Mouse (Mus musculus): ENCODE data around the gene Prn. TPM values are rescaled to one million over a fixed set of nuclear protein-coding genes. Genes with fewer than 3 reads are reported as not detected.
A peak's percentile ranks its signal among the peaks of the same experiment; 100 is the strongest.

Gene Prn
- polyA plus RNA-seq, 1 experiment from 2014 or later, result not detected

DNA sequence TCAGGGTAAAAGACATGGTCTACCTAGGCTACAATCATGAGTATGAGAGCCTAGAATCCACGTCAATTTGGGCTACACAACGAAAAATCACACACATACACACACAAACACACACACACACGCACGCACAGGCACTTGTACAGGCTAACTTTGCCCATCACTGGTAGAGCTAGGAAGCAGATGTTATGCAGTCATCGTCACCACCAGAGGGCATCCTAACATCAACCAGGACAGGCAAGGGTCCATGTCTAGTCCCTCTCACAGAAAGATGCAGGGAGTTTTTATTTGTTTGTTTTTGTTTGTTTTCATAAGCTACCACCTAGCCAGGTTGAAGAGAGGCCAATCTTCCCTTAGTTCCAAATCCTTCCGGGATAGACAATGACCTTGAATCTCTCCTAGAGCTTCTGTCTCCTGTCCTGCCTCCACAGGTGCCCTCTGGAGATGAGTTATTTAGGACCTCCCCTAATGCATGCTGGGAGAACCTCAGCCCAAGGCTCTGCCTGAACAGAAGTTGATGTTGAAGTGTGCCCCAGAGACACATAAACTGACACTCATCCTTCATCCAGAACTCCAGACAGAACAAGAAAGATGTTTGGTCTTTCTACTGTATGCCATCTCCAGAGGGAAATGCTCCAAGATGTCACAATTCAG, 72.9 kb downstream of the Prn start:
- no peak overlapping the region for H3K9ac ChIP-seq (replicated peaks)
- H3K4me3 ChIP-seq, result no peak overlapping the region
- H3K4me2 ChIP-seq (replicated peaks), result no peak overlapping the region
- 24% methylated on average over 6 of the region's 6 CpGs for WGBS
- no peak overlapping the region for H3K27ac ChIP-seq (replicated peaks)
- H3K27me3 ChIP-seq, result no peaks in the 10 kb centered on the region
- peak; percentile 58; the same call in 1 of the 2 replicates for ATAC-seq (ENCODE audit: low FRiP score, low read depth)
- H3K36me3 ChIP-seq, result no peaks in the 10 kb centered on the region
- H3K4me1 ChIP-seq, result no peaks in the 10 kb centered on the region
- H3K9me3 ChIP-seq, result no peaks in the 10 kb centered on the region

DNA sequence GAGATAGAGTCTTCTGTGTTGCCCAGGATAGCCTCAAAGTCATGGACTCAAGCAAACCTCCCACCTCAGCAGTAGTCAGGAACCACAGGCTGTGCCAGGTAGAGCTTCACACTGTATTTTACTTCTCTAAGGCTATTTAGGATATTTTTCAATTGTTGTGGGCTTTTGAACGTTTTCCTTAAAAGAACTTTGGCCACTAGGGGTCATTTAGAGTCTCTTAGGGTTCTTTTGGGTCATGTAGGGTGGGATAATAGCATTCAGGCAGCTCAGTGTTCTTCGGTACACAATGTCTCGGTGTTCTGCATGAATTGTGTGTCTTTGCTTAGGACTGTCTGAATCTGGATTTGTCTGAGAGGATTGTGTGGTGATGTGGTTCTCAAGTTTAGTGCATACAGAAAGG, 78.2 kb downstream of the Prn start:
- WGBS, result 57% methylated on average over 3 of the region's 3 CpGs
- Histone ChIP-seq H3K4me2 (replicated peaks) (no peak overlapping the region), H3K4me3 (no peak overlapping the region), H3K4me1 (no peaks in the 10 kb centered on the region), H3K9ac (replicated peaks) (no peak overlapping the region), H3K9me3 (no peaks in the 10 kb centered on the region), H3K36me3 (no peaks in the 10 kb centered on the region), H3K27ac (replicated peaks) (no peak overlapping the region), H3K27me3 (no peaks in the 10 kb centered on the region)
- ATAC-seq (ENCODE audit: low FRiP score, low read depth), result no peak

- no peak for ATAC-seq (ENCODE audit: low FRiP score, low read depth)
- H3K9me3 ChIP-seq, result no peaks in the 10 kb centered on the region
- H3K27me3 ChIP-seq, result no peaks in the 10 kb centered on the region
- no peak overlapping the region for H3K4me3 ChIP-seq
- H3K4me2 ChIP-seq (replicated peaks), result no peak overlapping the region
- 79% methylated on average over 2 of the region's 2 CpGs for WGBS
- H3K4me1 ChIP-seq, result peaks cover 4% of the 10 kb centered on the region
- H3K27ac ChIP-seq (replicated peaks), result no peak overlapping the region
- H3K36me3 ChIP-seq, result no peaks in the 10 kb centered on the region
- no peak overlapping the region for H3K9ac ChIP-seq (replicated peaks)
Measured at GRCm38 (mm10) chr2:131988550-131988949, 78.8 kb downstream of the Prn start.

- Histone ChIP-seq H3K27me3 (no peaks in the 10 kb centered on the region), H3K4me3 (no peak overlapping the region), H3K27ac (replicated peaks) (no peak overlapping the region), H3K36me3 (peaks cover 34% of the 10 kb centered on the region), H3K9me3 (no peaks in the 10 kb centered on the region), H3K4me2 (replicated peaks) (no peak overlapping the region), H3K4me1 (peaks cover 12% of the 10 kb centered on the region), H3K9ac (replicated peaks) (no peak overlapping the region)
- WGBS, result 81% methylated on average over 2 of the region's 2 CpGs
- ATAC-seq (ENCODE audit: low FRiP score, low read depth), result no peak
Measured at GRCm38 (mm10) chr2:131992487-131992886, 82.7 kb downstream of the Prn start.

DNA sequence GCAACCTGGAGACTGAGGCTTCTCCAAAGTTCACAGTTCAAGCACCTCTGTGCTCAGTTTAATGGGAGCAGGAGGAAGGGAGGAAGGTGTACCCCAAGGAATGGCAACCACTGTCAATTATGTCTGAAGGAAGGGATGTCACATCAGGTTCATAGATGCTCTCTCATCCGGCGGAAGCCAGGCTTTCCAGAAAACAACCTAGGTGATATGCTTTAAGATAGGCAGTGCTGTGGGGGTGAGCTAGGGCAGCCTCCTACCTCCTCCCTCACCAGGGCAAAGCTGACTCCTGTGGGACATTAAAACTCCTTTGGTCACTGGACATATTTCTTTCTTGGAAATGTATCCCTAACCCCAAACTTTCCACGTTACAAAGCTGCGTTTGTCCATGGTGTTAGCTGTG, 83.4 kb downstream of the Prn start:
- H3K36me3 ChIP-seq, result peaks cover 40% of the 10 kb centered on the region
- no peaks in the 10 kb centered on the region for H3K9me3 ChIP-seq
- H3K4me1 ChIP-seq, result peaks cover 12% of the 10 kb centered on the region
- H3K4me3 ChIP-seq, result no peak overlapping the region
- H3K9ac ChIP-seq (replicated peaks), result no peak overlapping the region
- H3K4me2 ChIP-seq (replicated peaks), result no peak overlapping the region
- H3K27me3 ChIP-seq, result no peaks in the 10 kb centered on the region
- H3K27ac ChIP-seq (replicated peaks), result no peak overlapping the region
- ATAC-seq (ENCODE audit: low FRiP score, low read depth), result no peak
- WGBS, result 78% methylated on average over 4 of the region's 4 CpGs

DNA sequence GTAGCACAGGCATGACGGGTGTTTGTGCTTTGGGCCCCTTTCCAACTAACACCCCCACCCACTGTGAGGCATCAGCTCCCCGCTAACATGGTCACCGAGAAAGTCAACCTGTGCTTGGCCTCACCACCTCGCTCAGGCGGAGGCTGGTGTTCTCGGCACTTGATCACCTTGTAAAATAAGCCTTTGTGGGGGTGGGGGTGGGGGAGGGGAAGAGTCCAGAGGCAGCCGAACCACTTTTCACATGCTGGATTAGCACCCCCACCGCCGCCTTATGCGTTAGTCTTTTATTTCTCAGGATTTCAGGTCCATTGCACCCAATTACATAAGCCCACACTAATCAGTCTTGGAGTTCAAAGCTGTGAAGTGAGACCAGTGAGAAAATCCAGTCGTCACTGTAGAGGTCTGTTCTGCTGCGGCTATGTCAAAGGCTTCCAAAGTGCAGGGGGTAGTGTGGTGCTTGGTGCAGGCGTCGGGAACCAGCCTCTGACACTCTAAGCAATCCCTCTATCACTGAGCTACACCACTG, 83.9 kb downstream of the Prn start:
- no peak overlapping the region for H3K4me2 ChIP-seq (replicated peaks)
- peaks cover 12% of the 10 kb centered on the region for H3K4me1 ChIP-seq
- no peaks in the 10 kb centered on the region for H3K9me3 ChIP-seq
- H3K4me3 ChIP-seq, result no peak overlapping the region
- no peaks in the 10 kb centered on the region for H3K27me3 ChIP-seq
- H3K36me3 ChIP-seq, result peaks cover 45% of the 10 kb centered on the region
- ATAC-seq (ENCODE audit: low FRiP score, low read depth), result peak; percentile 68; the same call in 1 of the 2 replicates
- no peak overlapping the region for H3K9ac ChIP-seq (replicated peaks)
- H3K27ac ChIP-seq (replicated peaks), result no peak overlapping the region
- WGBS, result 35% methylated on average over 14 of the region's 14 CpGs

- H3K27ac ChIP-seq (replicated peaks), result no peak overlapping the region
- peaks cover 53% of the 10 kb centered on the region for H3K36me3 ChIP-seq
- no peak for ATAC-seq (ENCODE audit: low FRiP score, low read depth)
- no peak overlapping the region for H3K4me2 ChIP-seq (replicated peaks)
- H3K9me3 ChIP-seq, result no peaks in the 10 kb centered on the region
- H3K9ac ChIP-seq (replicated peaks), result no peak overlapping the region
- H3K4me1 ChIP-seq, result peaks cover 12% of the 10 kb centered on the region
- H3K4me3 ChIP-seq, result no peak overlapping the region
- 86% methylated on average over 6 of the region's 6 CpGs for WGBS
- no peaks in the 10 kb centered on the region for H3K27me3 ChIP-seq
Measured at GRCm38 (mm10) chr2:131994971-131995370, 85.2 kb downstream of the Prn start.

- no peak for ATAC-seq (ENCODE audit: low FRiP score, low read depth)
- peaks cover 60% of the 10 kb centered on the region for H3K36me3 ChIP-seq
Measured at GRCm38 (mm10) chr2:131995742-131996141, 86.0 kb downstream of the Prn start.

DNA sequence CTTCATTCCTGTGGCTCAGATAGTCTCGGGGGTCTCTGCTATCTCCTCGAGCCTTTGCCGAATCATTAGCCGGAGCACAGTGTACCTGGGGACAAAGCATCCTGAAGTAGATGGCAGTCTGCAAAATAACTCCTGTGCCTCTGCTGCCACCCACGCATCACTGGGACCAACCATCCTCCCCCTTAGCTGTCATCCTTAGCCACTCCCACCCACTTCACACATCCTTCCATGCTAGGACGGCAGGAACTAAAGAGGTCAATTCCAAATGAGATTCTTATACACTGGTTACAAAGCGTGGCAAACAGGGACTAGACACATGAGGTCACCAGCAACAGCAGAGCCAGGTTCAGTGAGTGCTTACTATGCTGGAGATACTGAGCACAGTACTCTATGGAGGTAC, 86.6 kb downstream of the Prn start:
- ATAC-seq (ENCODE audit: low FRiP score, low read depth), result no peak

More at GRCm38 (mm10) chr2:131995742-131996141, 86.0 kb downstream of the Prn start:
- Histone ChIP-seq H3K27me3 (no peaks in the 10 kb centered on the region), H3K27ac (replicated peaks) (no peak overlapping the region), H3K4me3 (no peak overlapping the region), H3K4me1 (peaks cover 12% of the 10 kb centered on the region), H3K9ac (replicated peaks) (no peak overlapping the region), H3K9me3 (no peaks in the 10 kb centered on the region), H3K4me2 (replicated peaks) (no peak overlapping the region)
- WGBS, result 92% methylated on average over 12 of the region's 12 CpGs

DNA sequence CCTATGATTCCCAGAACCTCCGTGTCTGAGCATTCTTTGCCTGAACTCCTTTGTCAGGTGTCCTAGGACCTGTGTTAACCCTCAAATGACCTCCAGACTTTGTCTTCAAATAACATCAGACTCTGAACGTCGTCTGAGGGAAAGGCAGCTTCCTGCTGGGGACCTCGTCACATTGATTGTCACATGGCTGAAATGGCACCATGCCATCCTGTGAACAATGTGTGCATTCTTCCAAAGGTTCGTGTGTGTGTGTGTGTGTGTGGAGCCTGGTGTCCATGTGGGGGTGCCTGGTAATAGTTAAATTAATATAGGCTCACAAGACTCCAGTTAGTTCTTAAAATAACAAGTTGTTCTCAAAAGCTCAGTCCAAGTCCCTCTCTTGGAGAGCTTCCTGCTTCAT, 87.6 kb downstream of the Prn start:
- H3K4me2 ChIP-seq (replicated peaks), result no peak overlapping the region
- WGBS, result 60% methylated on average over 5 of the region's 5 CpGs
- H3K27me3 ChIP-seq, result no peaks in the 10 kb centered on the region
- no peak overlapping the region for H3K4me3 ChIP-seq
- H3K4me1 ChIP-seq, result peaks cover 12% of the 10 kb centered on the region
- no peak for ATAC-seq (ENCODE audit: low FRiP score, low read depth)
- no peak overlapping the region for H3K9ac ChIP-seq (replicated peaks)
- no peaks in the 10 kb centered on the region for H3K9me3 ChIP-seq
- H3K27ac ChIP-seq (replicated peaks), result no peak overlapping the region
- H3K36me3 ChIP-seq, result peaks cover 73% of the 10 kb centered on the region

More for the DNA sequence above, 86.6 kb downstream of the Prn start:
- no peak overlapping the region for H3K4me3 ChIP-seq
- WGBS, result 89% methylated on average over 7 of the region's 7 CpGs
- H3K9me3 ChIP-seq, result no peaks in the 10 kb centered on the region
- peaks cover 12% of the 10 kb centered on the region for H3K4me1 ChIP-seq
- no peak overlapping the region for H3K4me2 ChIP-seq (replicated peaks)
- no peaks in the 10 kb centered on the region for H3K27me3 ChIP-seq
- no peak overlapping the region for H3K9ac ChIP-seq (replicated peaks)
- no peak overlapping the region for H3K27ac ChIP-seq (replicated peaks)
- H3K36me3 ChIP-seq, result peaks cover 64% of the 10 kb centered on the region

- Histone ChIP-seq H3K27me3 (no peaks in the 10 kb centered on the region), H3K4me2 (replicated peaks) (no peak overlapping the region), H3K4me3 (no peak overlapping the region), H3K4me1 (no peaks in the 10 kb centered on the region), H3K36me3 (peaks cover 82% of the 10 kb centered on the region), H3K27ac (replicated peaks) (no peak overlapping the region), H3K9me3 (no peaks in the 10 kb centered on the region), H3K9ac (replicated peaks) (no peak overlapping the region)
- no peak for ATAC-seq (ENCODE audit: low FRiP score, low read depth)
- 91% methylated on average over 13 of the region's 13 CpGs for WGBS
Measured at GRCm38 (mm10) chr2:132001696-132002334, 92.1 kb downstream of the Prn start.

- H3K4me3 ChIP-seq, result no peak overlapping the region
- no peaks in the 10 kb centered on the region for H3K9me3 ChIP-seq
- H3K36me3 ChIP-seq, result peaks cover 80% of the 10 kb centered on the region
- no peaks in the 10 kb centered on the region for H3K4me1 ChIP-seq
- no peak for ATAC-seq (ENCODE audit: low FRiP score, low read depth)
- no peak overlapping the region for H3K27ac ChIP-seq (replicated peaks)
- no peak overlapping the region for H3K9ac ChIP-seq (replicated peaks)
- 84% methylated on average over 5 of the region's 5 CpGs for WGBS
- H3K27me3 ChIP-seq, result no peaks in the 10 kb centered on the region
- H3K4me2 ChIP-seq (replicated peaks), result no peak overlapping the region
Measured at GRCm38 (mm10) chr2:132003916-132004315, 94.2 kb downstream of the Prn start.
